Mouse (Mus musculus) embryonic fibroblast, embryonic 13.5 days (primary cell): Measurements from ENCODE around the gene Tgm3.

Source experiments
- CTCF ChIP-seq: IDR thresholded peaks from 2 replicates; pipeline ENCODE4 v1.5.1; 2011; ENCODE audit warnings: mild to moderate bottlenecking, control low read depth, low read length, moderate library complexity, borderline replicate concordance; ENCODE audit not compliant: insufficient read depth
- POLR2A ChIP-seq: IDR thresholded peaks from 2 replicates; pipeline ENCODE4 v1.6.1; 2011; ENCODE audit warnings: low read depth, mild to moderate bottlenecking, control low read depth, low read length, moderate library complexity

DNA sequence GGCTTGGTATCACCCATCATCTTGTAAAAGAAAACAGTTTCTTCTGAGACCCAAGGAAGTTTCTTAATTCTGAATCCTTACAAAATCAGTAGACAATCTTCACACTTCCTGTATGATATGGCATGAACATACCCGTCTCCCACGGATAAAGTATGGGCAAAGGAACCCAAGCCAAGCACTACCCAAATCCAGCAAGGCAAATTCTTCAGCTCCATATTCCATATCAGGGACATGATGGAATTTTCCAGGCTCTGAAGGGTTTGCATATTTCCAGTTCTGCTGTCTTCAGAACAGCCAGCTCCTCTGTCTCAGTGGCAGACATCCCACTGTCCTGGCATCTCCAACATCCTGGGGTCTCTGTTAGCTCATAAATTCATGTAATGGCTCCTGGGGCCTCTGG lies 22.5 kb upstream of the Tgm3 start:
- TF ChIP-seq CTCF (no peak), POLR2A (no peak)
